Mouse (Mus musculus) monocyte, adult 59 days (primary cell): ENCODE data around the gene Plekha7. TPM values are rescaled to one million over a fixed set of nuclear protein-coding genes. Genes with fewer than 3 reads are reported as not detected.

ENCODE experiments used
- total RNA-seq, 2 experiments: library from RNA; stranded (reverse); gene quantifications; one replicate each; pipeline ENCODE4 v1.2.4; 2023

The Plekha7 gene
- total RNA-seq = 1 to 10 TPM; 1.2 to 1.6 TPM

DNA sequence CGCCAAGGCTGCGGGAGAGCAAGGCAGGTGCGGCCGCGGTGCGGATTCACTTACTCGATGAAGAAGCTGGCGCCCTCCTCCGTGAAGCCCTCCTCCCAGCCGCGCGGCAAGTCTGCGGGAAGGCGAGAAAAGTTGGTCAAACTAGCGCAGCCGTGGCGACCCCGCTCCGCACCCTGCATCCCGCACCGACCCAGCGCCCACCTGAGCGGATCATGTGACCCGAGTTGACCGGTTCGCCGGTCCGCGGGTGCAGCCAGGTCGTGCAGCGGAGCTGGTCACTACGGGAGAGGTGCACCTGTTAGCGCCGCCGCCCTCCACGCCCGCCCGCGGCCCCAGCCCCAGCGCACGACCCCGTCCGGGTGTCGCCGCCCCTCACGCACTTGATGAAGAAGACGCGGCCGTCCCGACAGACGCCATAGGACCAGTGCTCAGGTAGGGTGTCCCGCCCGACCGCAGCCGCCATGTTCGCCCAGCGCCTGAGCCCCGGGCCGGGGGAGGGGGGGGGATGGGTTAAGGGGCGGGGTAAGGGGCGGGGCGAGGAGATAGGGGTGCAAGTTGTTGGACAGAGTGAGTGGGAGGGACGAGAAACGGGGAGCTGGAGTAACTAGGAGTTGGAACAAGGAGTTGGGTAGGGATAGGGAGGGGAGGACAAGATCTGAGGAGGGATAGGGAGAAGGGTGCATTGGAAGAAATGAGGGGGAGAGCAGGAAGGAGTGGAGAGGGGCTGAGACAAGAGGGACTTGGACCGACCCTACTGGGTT, at the start of gene Plekha7:
Plekha7 (minus strand) TSS at position 506 of the 761 bp plus-strand sequence.

DNA sequence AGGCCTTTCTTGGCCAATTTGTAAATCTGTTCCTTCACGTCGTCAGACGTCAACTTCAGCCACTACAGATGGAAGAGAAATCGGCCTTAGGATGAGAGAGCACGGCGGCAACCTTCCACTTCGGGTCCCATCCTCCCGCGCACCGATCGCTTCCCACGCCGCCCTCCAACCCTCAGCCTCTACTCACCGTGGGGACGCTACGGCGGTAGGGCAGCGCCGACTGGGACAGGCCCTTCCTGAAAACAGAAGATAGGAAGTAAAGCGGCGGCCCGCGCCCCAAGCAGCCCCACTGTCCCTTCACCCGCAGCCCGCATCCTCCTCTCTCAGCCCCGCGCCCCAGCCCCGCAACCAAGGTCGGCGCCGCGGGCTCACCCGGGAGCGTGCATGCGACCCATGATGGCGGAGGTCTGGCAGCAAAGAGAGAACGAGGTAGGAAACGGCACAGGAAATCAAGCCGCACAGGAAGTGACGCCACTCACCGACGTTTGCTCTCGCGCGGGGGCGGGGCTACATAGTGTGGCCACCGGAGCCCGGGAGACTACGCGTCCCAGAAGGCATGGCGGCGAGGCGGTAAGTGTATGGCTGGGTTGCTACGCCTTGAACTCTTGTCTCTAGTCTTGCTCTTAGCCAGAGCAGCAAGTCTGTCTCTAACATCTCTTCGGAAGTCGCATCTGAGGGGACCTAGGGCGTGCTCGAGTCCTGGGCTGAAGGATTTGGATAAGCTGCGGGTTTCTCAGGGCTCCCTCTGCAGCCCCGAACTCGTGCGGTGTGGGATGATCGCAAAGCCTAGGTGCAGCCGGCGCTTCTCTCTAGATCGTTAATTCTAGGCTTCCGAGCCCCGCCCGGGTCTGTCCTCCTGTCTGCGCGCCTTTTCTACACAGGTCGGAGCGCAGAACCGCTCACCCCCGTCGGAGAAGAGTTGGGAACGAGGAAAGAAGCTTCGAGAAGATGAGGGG, 25.8 kb upstream of the Plekha7 start, which contains the start of gene Rps13:
Rps13 (minus strand) TSS at position 483 of the 956 bp plus-strand sequence.

DNA sequence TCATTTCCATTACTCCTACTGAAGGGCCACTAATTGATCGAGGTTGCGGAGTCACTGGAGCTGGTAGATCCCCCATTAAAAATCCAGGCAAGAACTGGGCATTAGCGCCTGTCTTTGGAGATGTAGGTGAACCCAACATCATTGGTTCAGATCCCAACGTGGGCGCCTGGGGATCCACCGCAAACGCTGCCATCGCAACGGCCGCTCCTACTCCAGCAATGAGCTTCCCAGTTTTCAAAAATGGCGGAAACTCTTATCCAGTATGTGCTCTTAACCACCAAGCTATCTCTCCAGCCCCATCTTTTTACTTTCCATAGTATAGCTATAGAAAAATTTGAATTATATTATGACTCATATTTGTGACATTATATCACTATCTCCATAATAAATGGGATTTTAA, 223.8 kb downstream of the Plekha7 start, which contains the start of gene Gm4353:
Gm4353 (minus strand) TSS at position 270 of the 400 bp plus-strand sequence.

Other genes starting within 250 kb of the Plekha7 start
- gene Gm4353, start 223.7 kb downstream of the Plekha7 start, total RNA-seq = 1 to 10 TPM in 1 of 2 experiments, under 1 TPM in 1; 0.92 to 1.7 TPM
- gene Rps13, start 25.8 kb upstream of the Plekha7 start, total RNA-seq = 100 to 1,000 TPM; 782 to 827 TPM
- gene Pik3c2a, start 135.1 kb upstream of the Plekha7 start, total RNA-seq = 10 to 100 TPM; 52.2 to 60.3 TPM
- 10 to 100 TPM; 30.9 to 36.2 TPM for gene Nucb2, start 196.0 kb upstream of the Plekha7 start, total RNA-seq